Mouse (Mus musculus): ENCODE results near the gene Selenok. TPM values are rescaled to one million over a fixed set of nuclear protein-coding genes. Genes with fewer than 3 reads are reported as not detected.

Selenok gene
- 156 TPM for polyA plus RNA-seq (2014; fragmentation: Illumina TruSeq; extraction: RNeasy Lipid Tissue Mini Kit (QIAGEN cat#74804); ENCODE audit: low read depth, low replicate concordance)

DNA sequence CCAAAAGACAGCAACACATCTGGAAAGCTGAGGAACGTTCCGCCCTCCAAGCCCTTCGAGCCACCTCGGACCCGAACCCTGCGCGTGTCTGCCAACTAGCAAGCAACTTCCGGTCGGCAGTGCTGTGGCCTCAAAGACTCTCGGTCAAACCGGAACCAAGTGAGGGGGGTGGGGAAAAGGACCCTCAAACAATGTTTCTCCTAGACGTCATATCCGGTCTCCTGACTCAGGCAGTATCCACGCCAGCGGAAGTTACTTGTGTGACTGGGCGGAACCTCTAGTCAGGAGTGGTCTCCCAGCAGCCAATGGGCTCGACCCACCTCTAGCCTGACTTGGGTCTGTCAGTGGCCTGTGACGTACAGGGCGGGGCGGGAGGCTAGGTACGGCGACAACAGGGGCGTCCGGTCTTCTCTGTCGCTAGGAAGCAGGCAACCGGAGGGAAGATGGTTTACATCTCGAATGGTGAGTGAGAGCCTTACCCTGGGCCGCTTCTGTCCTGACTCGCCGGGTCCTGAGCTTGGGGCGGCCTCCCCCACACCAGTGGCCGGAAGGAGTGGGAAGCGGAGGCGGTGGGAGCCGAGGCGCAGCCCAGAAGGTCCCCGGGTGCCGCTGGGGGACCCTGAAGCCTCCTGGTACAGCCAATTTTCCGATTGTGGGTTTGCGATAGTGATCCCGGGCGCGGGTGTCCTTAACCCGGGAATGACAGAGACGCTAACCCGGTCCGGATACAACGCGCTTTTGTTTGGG, at the start of gene Selenok:
TSS of gene Selenok (plus strand) at position 234 of the 747 bp plus-strand sequence.

DNA sequence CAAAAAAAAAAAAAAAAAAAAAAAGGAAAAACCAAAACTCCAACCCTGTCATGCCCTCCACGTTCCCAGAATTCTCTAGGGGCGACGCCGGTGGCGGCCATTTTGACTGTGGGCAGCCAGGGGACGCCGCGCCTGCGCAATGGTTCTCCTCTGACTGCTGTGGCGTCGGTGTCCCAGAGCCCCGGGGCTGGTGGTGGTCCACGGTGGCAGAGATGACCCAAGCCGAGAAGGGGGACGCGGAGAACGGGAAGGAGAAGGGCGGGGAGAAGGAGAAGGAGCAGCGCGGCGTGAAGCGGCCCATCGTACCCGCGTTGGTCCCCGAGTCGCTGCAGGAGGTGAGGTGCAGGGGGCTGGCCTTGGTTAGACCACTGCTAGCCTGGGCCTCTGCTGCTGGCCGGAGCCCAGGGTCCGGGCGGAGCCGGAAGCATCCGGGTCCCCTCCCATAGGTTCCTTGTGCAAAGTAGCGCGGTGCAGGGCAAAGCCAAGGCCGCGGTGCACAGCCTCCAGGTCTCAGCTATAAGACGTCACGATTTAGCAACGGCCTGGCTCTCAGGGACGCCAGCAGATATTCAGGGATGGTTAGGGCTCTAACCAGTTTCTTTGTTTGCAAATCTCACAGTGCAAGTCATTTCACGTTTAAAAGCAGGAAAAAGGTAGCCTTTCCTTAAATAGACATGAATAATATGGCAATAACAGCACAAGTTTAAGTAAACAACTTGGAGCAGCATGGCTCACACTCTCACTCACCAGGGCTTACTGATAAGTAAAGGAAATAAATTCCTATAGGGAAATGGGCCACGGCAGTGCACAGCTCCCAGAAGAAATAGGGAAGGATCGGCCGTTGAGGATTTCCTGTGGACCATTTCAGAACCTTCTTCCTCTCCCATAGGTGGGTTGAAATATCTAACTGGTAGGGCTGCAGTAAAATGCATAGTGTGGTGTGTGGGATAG, 10.4 kb downstream of the Selenok start, which contains the start of gene Actr8:
TSS of gene Actr8 (plus strand) at position 84 of the 951 bp plus-strand sequence.

DNA sequence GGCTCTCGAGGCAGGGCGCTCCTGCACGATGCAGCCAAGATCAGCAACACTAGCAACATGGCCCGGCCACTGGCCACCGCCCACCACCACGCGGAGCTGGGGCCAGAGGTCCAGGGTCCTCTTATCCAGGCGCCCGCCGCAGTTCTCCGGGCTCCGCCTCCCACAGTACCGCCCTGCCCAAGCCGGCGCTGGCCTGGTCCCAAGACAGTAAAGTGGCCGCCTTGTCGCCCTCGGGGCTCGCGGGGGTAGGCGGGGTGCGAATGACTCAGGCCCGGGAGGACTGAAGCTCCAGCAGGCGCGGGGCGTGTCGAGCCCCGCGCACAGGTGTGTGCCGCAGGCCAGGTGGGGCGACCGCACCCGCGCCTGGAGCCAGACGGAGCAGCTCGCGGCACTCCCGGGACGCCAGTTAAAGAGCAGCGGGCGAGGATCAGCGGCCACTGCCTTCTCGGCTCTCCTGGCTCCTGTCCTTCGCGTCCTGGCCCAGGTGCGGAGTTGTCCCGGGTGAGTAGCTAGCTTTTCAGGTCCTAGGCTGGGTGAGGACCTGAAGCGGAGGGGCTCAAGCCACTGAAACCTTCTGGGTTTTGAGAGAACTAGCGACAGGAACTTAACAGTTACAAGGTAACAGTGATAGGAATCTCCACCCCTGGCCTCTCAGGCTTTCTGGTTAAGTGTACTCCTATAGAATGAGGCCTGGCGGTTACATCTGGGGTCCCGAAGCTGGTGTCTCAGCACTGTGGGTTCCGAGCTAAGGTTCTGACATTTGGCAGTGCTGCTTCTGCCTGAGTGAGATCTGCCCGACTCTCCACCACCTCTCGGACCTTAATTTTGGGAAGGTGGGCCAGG, 40.8 kb downstream of the Selenok start, which contains the start of the genes Il17rb and Chdh:
TSS of gene Il17rb (minus strand) at position 164 of the 843 bp plus-strand sequence.
TSS of gene Chdh (plus strand) at position 291 of the 843 bp plus-strand sequence.

Other genes with a start within 250 kb of the Selenok start
- gene Cacna2d3, start 246.4 kb upstream of the Selenok start, polyA plus RNA-seq (2014; fragmentation: Illumina TruSeq; extraction: RNeasy Lipid Tissue Mini Kit (QIAGEN cat#74804); ENCODE audit: low read depth, low replicate concordance) = 1.5 TPM
- 37.0 TPM for gene Actr8, start 10.0 kb downstream of the Selenok start, polyA plus RNA-seq (2014; fragmentation: Illumina TruSeq; extraction: RNeasy Lipid Tissue Mini Kit (QIAGEN cat#74804); ENCODE audit: low read depth, low replicate concordance)
- not detected for gene Il17rb, start 40.6 kb downstream of the Selenok start, polyA plus RNA-seq (2014; fragmentation: Illumina TruSeq; extraction: RNeasy Lipid Tissue Mini Kit (QIAGEN cat#74804); ENCODE audit: low read depth, low replicate concordance)
- gene Chdh, start 40.7 kb downstream of the Selenok start, polyA plus RNA-seq (2014; fragmentation: Illumina TruSeq; extraction: RNeasy Lipid Tissue Mini Kit (QIAGEN cat#74804); ENCODE audit: low read depth, low replicate concordance) = 0.47 TPM